Mouse (Mus musculus) ES-E14 (cell line): ENCODE data around the gene Casp3.

Experiments used
- HCFC1 ChIP-seq: IDR thresholded peaks from 2 replicates; pipeline ENCODE4 v1.6.1; 2012; ENCODE audit warnings: low read length, inconsistent platforms, borderline replicate concordance; ENCODE audit not compliant: insufficient read depth
- ZC3H11A ChIP-seq: IDR thresholded peaks from 2 replicates; pipeline ENCODE4 v1.6.1; 2012; ENCODE audit warnings: low read depth, mild to moderate bottlenecking, inconsistent platforms, low read length, borderline replicate concordance
- ZNF384 ChIP-seq: IDR thresholded peaks from 2 replicates; pipeline ENCODE4 v1.6.1; 2012; ENCODE audit warnings: low read depth, low read length, inconsistent platforms

- TF ChIP-seq HCFC1 (no peak), ZC3H11A (no peak), ZNF384 (no peak)
Measured at GRCm38 (mm10) chr8:46599314-46599904, 17.7 kb upstream of the Casp3 start.
